Mouse (Mus musculus): ENCODE data around the gene Arhgap30. TPM values are rescaled to one million over a fixed set of nuclear protein-coding genes. Genes with fewer than 3 reads are reported as not detected.
A peak's percentile ranks its signal among the peaks of the same experiment; 100 is the strongest.

The Arhgap30 gene
- total RNA-seq, 2 experiments from 2014 or later: 11.7 to 22.9 TPM

DNA sequence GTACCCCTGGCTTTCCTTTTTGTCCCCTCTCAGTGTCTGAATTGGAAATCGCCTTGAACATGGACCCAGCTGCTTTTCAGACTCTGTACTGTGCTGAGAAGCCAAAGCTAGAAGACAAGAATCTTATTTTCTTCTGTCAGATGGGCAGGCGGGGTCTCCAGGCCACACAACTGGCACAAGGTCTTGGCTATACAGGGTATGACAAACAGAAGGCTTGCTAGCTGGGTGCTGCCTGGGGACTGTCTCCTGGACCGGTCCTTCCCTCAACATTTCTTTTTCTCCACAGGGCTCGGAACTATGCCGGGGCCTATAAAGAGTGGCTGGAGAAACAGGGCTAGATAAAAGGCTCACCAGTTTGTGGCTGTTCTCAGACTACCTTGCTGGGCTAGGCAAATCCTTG lies 31.2 kb downstream of the Arhgap30 start:
- no peak for ATAC-seq (replicated peaks; ENCODE audit: low FRiP score, poor library complexity, severe bottlenecking)

DNA sequence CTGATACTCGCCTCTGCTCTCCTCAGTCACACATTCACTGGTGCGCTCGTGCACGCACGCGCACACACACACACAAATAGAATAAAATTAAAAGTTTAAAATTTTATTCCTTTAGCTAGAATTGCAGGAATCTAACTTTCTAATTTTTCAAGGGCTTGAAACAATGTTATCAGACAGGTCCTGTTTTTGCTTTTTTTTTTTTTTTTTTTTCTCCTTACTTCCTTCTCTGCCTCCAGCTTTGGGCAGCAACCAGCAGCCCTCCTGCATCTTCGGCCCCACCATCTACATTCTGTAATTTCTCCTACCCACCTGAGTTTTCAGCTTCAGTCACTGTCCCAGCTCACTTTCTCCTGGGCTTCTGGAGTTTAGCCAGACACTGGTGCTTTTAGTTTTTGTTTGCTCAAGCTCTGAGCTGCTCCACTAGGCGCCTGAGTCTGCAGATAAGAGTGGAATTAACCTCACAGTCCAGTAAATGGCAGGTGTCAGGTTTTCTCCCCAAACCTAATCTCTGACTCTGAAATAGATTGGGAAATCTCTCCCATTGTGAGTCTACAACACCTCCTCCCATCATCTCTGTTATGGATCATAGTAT lies 33.8 kb downstream of the Arhgap30 start:
- no peak for ATAC-seq (replicated peaks; ENCODE audit: low FRiP score, poor library complexity, severe bottlenecking)

DNA sequence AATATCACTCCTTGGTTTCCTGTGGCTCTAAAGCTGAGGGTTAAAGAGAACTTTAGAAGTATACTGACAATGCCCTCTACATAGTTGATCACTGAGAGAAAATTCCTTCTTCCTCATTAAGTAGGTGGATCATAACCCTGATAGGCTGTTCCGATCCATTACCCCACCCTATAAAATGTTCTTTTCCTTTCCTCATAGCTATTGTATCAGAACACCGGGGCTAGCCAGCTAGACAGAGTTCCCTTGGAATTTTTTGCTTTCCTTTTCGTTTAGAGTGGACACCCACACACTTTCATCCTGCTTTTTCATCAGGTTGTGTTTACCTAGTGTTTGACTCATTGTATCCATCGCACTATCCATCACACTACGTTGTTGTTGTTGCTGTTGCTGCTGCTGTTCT lies 35.9 kb downstream of the Arhgap30 start:
- ATAC-seq (replicated peaks; ENCODE audit: low FRiP score, poor library complexity, severe bottlenecking): no peak

DNA sequence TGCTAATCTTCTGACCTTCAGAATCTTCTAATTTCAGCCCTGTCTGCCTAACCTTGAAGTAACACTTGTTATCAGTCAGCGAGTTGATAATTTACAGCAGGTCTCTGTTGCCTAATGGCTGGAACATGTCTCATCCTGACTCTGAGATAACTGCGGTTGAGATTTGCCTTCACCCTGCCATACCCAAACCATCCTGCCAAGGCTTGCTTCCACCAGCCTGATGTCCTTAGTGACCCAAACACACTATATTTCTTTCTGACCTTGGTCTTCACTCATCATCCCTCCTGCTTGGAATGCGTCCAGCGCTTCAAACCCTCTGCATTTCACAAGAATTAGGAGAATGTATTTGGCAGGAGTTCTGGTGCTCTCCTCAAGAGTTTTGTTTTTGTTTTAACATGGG lies 36.4 kb downstream of the Arhgap30 start:
- ATAC-seq (replicated peaks; ENCODE audit: low FRiP score, poor library complexity, severe bottlenecking): no peak

DNA sequence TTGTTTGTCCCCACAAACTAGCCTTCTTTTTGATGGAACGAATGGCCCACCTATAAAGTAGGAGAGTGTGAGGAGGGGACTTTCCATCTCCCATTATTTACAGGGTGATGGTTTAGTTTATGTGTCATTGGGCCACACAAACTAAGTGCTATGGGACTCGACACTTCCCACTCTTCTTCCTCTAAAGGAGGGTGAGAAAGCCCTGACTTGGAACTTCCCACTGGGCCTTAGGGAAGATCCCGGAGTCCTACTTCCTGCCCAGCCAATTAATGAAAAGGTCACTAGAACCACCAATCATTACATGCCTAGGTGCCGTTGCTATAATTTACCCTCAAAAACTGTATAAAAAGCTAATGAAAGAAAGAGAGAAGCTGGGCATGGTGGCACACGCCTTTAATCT lies 43.4 kb downstream of the Arhgap30 start:
- no peak for ATAC-seq (replicated peaks; ENCODE audit: low FRiP score, poor library complexity, severe bottlenecking)

DNA sequence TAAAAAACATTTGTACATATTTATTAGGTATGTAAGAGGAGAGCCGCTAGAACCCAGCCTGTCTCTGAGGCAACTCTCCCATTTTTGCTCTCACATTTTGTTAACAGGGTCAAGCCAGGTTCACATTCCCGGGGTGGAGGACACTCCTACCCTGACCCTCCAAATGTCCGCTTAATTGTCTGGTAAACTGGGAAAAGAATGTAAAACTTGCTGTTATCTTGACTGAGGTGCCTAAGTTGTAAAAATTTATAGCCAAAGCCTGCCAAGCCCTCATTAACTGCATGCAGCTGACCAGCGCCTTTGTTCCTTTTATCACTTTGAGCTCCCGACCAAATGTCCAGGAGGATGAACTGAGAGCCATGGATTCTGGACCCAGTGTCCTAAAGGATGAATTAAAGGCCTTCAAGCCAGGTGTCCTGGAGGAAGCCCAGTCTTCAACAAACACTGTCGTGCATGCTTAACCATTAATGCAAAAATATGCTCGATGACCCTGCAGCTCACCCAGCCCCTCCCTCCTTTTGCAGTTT lies 46.6 kb downstream of the Arhgap30 start:
- ATAC-seq (replicated peaks; ENCODE audit: low FRiP score, poor library complexity, severe bottlenecking): no peak

DNA sequence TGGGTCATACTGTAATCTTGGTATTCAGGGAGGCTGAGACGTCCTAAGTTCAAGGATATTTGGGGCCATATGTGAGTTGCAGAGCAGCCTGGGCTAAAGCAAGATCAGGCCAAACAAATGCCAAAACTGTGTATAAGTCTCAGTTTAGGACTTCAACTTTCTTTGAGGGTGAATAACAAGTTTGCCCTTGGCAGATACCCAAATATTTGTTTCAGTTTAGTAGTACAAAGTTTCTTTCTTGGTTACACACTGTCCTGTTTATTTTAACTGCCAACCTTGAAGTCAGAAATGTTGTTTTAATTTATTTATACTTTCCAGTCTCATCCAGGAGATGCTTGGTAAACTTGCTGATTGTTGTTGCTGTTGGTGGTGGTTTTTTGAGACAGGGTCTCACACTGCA lies 47.2 kb downstream of the Arhgap30 start:
- no peak for ATAC-seq (replicated peaks; ENCODE audit: low FRiP score, poor library complexity, severe bottlenecking)

DNA sequence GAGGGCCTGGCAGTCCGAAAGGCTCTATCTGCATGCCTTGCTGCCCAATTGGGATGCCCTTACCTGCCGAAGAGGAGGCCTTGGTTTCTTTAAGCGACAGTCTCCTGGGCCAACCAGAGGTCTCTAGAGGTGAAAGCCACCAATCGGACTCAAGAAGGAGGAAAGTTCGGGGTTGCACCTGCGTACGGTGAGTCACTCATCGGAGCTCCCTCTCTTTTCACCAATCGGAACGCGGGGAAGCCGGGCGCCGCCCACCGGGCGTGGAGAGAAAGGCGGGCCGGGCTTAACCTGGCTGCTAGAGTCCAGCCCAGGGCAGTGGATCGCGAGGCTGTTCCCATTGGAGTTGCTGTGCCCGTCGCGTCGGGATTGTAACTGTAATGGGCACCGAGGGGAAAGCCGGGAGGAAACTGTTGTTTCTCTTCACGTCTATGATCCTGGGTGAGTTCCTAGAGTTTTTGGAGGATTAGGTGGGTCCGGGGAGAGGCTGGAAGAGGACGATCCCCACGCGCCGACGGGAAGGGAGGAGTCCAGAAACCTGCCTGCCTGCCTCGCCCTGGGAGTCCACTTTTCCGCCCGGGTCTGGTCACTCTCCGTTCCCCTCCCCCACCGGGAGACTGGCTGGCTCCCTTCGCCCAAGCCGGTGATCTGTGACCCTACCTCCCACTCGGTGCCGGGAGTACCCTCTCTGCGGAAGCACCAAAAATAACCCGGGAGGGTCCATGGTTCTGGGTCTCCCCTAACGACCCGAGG lies 48.7 kb downstream of the Arhgap30 start, which contains the start of gene F11r:
Gene F11r, plus strand, starts transcription at position 272 of the 750 bp plus-strand sequence.
- ATAC-seq (replicated peaks; ENCODE audit: low FRiP score, poor library complexity, severe bottlenecking): 0 out of 2 replicates have a peak, but pooled peaks have one; percentile 46

DNA sequence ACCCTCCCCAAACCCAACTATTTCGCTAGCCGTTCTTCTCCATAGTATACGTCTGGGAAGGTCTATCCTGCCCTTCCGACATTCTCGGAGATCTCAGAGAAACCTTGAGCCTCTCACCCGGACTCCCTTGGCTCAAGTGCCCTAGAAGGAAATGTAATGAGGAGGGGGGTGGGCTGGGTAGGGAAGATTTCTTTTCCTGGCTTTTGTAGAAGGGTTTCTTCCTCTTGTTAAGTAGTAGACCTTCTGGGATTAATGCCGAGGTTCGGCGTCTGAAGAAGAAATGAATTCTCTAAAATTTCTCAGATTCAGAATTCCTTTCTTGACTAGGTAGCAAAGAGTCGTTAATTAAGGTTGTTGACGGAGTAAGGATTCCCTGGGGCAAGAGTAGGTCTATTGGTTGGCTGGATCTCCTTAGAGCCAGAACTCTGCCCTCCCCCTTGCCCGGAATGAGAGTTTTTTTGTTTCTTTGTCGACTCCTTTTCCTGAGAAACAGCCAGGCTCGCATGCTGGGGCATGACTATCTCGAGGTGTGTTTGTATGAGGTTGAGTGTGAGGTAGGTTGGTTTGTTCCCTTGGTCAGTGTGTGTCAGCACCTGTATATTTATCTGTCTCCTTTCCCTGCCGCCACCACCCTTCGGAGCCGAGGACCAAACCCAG lies 49.4 kb downstream of the Arhgap30 start:
- no peak for ATAC-seq (replicated peaks; ENCODE audit: low FRiP score, poor library complexity, severe bottlenecking)

DNA sequence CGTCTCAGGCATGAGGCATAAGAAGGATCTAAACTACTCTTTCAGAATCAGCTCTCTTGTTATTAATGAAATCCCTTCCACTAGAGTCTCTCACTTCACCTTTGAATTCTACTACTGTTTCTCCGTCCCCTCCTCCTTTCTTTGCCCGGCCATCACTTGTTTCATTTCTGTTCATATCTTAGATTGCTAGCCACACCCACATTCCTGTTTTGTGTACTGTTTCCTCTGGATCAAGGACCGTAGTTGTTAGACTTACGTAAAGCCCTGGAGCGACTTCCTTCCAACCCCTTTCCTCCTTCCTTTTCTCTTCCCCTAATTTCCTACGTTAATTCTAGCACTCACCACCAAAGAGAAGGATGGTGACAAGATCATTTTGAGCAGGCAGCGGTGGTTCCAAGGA lies 50.3 kb downstream of the Arhgap30 start:
- no peak for ATAC-seq (replicated peaks; ENCODE audit: low FRiP score, poor library complexity, severe bottlenecking)

DNA sequence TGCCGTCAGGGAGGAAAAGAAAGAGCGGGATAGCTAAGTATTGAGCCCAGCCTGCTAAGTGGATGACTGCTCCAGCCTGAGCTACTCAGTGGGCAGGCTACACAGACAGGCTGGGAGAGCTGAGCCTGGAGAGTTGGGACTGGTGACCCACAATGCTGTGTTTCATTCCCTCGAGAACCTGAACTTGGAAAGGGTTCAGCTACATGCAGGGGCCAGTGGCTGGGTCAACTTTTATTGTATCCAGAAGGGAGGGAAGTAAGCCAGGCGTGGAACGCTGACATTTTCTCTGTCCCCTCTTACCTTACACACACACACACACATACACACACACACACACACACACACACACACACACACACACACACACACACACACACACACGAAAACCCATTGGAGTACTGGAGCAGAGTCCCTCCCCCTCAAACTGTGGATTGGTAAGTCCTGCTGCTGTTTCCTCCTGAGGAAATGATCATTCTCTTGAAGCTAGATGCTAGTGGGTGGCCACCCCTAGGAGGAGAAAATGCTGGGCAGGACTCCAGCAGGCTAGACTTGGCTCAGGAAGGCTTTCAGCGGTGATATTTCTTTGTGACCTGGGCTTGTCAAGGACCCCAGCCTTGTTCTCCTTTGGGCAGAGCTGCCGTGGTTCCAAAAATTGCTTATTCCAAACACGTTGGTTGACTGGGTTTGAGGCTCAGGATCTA lies 51.4 kb downstream of the Arhgap30 start:
- no peak for ATAC-seq (replicated peaks; ENCODE audit: low FRiP score, poor library complexity, severe bottlenecking)

DNA sequence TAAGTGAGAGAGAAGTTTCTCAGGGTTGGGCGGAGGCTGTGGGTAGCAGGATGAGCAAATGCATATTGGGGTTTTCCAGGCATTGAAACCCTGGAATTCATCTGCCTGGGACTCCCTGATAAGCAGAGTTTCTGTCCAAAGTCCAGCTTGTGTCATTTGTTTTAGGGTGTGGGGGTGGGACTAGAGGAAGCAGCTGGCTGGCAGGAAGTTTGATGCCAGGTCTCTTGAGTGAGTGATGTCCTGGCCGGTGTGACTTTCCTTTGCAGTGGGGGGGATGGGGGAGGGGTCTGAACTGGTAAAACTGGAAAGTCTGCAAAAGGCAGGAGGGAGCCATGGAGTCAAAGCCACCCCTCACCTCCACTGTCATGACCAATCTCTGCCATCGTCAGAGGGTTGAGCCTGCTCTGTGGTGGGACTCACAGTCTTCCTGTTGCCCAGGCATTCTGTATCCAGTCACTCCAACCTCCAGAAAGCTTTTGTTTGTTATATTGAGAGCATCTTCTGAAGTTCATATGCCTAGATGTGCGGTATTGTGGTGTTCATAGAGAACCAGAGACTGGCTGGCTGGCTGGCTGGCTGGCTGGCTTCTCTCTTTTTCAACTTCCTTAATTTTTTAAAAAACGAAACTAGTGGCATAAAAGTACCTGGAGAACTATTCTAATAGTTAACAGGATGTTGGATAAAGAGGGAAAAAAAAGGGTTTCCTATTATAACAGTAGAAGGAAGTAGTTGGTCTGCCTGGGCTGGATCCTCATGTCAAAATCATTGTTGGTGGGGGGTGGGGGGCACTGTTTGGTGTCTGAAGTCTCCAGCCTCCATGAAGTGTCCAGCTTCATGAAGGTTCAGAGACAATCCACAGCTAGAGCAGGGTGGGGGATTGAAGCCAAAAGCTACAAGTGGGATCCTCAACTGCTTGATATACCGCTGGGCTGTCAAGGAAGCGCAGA lies 53.0 kb downstream of the Arhgap30 start:
- ATAC-seq (replicated peaks; ENCODE audit: low FRiP score, poor library complexity, severe bottlenecking): no peak

DNA sequence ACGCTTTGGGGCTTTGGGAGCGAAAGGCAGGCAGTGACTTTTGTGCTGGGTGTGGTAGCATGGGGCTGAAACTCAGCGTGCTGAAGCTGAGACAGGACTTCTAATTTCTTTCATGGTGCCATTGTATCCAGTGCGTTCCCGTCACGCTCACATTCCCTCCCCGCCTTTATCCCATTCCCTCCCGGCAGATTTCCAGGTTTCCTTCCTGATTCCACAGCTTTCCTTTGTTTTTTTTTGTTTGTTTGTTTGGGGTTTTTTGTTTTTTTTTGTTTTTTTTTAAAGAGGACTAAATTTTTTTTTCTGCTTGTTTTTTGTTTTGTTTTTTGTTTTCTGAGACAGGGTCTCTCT lies 53.6 kb downstream of the Arhgap30 start:
- no peak for ATAC-seq (replicated peaks; ENCODE audit: low FRiP score, poor library complexity, severe bottlenecking)

DNA sequence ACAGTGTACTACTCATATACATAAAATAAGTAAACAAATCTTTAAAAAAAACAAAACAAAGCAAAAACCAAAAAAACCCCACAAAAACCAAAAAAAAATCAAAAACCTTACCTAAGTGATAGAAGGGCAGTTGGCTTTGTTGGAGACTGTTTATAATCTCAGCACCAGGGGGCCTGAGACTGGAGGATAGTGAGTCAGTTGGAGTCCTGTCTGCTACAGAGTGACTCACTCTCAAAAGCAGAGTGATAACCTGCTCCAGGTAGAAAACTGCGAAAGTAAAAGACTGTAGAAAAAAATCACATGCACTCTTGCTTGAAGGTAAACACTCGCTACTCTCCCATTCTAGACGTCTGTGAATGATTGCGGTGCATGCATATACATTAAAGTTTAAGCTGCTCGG lies 56.3 kb downstream of the Arhgap30 start:
- no peak for ATAC-seq (replicated peaks; ENCODE audit: low FRiP score, poor library complexity, severe bottlenecking)

DNA sequence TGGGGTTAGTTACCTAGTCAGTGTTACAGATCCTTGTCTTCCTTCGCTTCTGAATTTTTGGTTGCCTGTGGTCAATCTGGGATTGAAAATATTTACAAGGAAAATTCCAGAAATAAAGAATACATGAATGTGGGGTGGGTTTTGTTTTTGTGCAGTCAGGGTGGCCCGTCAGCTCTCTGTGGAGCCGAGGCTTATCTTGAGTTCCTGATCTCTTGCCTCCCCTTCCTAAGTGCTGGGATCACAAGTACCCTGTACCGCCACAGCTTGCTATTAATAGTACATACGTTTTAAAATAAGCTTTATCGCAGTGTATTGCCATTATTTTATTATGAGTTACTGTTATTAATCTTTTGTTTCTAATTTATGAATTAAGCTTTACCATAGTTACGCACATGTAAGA lies 58.1 kb downstream of the Arhgap30 start:
- no peak for ATAC-seq (replicated peaks; ENCODE audit: low FRiP score, poor library complexity, severe bottlenecking)

DNA sequence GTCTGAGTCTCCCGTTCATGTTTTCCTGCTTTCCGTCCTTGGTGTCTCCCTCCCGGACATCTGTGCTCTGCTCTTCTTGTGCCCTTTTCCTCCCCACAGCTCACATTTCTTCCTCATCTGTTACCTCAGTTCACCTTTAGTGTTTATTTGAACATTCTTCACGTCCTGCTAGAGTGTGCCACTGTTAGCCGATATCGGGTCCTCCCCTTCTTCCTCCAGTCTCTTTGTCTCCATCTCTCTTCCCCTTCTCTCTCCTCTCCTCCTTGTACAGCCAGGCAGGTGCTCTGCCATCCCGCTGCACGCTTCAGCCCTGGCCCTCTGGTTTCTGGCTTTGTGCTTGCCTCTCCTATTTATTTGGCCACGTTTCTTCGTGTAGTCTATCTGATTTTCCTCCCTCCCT lies 58.9 kb downstream of the Arhgap30 start:
- no peak for ATAC-seq (replicated peaks; ENCODE audit: low FRiP score, poor library complexity, severe bottlenecking)

DNA sequence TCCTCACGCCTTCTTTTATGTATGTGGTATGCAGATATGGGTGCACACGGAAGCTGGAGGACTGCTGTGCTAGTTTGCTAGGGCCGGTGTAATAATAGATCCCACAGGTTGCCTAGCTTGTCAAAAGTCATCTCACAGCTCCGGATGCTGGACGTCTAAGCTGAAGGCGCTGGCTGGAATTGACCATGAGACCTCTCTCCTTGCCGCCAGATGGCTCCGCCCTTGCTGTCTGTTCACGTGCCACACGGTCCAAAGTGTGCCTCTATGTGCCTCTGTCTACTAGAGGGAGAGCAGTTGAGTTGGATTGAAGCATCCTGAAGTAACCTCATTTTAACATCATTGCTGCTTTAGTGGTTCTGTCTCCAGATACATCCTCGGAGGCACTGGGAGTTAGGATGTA lies 61.3 kb downstream of the Arhgap30 start:
- no peak for ATAC-seq (replicated peaks; ENCODE audit: low FRiP score, poor library complexity, severe bottlenecking)

DNA sequence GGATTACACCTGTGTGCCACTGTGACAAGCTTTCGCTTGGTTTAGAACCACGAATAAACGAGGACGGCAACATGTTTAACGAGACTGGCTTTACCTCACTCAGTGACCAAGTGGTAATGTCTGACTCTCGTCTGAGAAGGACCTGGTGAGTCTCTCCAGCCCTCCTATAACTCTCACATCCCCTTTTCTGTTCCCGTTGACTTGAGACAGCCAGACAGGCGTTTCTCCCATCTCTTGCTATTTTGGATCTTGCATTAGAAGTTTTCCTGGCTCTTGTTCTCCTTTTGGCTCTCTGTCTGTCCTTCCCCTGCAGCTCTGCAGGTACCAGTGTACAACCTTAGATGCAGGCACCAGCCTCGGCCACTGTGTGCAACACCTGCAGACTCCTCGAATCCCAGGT lies 62.2 kb downstream of the Arhgap30 start:
- ATAC-seq (replicated peaks; ENCODE audit: low FRiP score, poor library complexity, severe bottlenecking): no peak

DNA sequence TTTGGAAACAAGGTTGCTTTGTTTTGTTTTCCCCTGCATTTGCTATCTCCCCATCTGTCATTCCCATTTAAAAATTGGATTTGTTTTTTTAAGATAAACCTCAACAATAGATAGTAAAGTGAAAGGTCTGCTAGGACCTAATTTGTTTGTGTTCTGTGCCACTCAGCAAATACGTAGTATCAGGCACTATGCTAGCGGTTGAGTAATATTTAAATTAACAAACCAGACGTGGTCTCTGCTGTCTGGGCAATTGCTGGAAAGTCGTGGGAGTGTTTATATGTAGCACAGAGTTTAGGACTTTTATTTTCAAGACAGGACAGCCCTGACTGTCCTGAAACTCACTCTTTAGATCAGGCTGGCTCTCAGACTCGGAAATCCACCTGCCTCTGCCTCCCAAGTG lies 63.8 kb downstream of the Arhgap30 start:
- no peak for ATAC-seq (replicated peaks; ENCODE audit: low FRiP score, poor library complexity, severe bottlenecking)

Data from erythroid progenitor cell, adult 5-6 weeks (primary cell).